Mouse (Mus musculus): ENCODE measurements at regions not wholly inside any gene's neighbourhood (a gene's known extent, or its start where the extent isn't known, plus 50 kb on each side); places are given as distances from the start of the nearest gene placed in this dataset.

DNA sequence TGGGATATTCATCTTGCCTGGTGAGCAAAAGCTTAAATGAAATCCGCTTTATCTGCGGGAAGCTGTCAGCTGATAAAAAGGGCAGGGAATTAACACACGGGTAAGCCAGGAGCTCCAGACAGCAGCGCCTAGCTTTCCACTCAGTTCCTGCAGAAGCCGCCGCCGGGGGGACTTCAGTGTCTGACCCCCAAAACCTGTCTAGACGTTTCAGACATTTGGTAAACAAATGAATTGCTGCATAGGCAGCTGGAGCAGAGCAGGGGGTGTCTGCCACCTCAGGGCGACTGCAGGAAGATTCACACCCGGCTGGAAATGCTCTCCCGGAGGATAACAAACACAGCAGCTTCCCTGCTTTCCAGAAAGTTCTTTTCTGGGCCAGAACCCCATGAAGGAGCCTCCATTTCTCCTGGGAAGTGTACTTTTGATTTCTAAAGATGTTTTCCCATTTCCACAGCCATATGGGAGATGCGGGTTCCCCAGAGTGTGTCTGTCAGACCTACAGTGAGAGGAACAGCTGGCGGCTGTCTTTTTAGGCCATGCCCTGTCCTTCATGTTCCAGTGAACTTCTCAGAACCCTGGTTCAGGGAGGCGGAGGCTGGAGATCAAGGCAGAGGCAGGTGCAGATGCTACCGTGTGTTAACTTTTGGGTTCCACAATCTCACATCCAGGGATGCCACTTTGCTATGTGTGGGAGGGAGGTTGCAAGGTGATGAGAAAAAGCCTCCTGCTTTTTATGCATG, 58.7 kb upstream of the Pmepa1 start:
- ATAC-seq (ENCODE audit: low FRiP score): no peak
- Histone ChIP-seq H3K4me3 (no peak overlapping the region), H3K9me3 (replicated peaks) (no peaks in the 10 kb centered on the region), H3K36me3 (no peaks in the 10 kb centered on the region), H3K4me1 (peaks cover 46% of the 10 kb centered on the region), H3K9ac (no peak overlapping the region), H3K27me3 (peaks cover 16% of the 10 kb centered on the region; the same call in 1 of the 2 replicates), H3K27ac (peak overlapping the region; percentile 72), H3K4me2 (replicated peaks) (no peak overlapping the region)
- 14% methylated on average over 15 of the region's 15 CpGs for WGBS

DNA sequence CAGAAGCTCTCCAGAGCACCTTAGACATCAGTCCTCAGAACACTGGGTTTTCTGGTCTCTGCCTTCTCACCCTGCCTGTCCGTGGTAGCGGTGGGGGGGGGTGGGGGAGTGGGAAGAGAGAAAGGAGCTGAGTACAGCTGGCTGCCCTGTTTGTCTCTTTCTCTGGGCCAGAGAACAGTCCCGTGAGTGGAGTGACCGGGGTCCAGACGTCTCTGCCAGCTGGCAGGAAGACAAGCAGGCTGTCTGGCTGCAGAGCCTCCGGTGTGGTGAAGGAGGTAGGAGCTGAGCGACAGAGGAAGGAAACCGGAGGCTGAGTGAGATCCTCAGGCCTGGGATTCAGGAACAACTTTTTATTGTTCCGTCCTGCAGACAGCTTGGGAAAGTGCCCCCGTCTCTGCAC, 59.5 kb upstream of the Pmepa1 start:
- no peak overlapping the region for H3K9ac ChIP-seq
- WGBS: 26% methylated on average over 10 of the region's 10 CpGs
- H3K4me3 ChIP-seq: no peak overlapping the region
- H3K9me3 ChIP-seq (replicated peaks): no peaks in the 10 kb centered on the region
- H3K27ac ChIP-seq: peak overlapping the region; percentile 72
- H3K27me3 ChIP-seq: peaks cover 16% of the 10 kb centered on the region; the same call in 1 of the 2 replicates
- no peaks in the 10 kb centered on the region for H3K36me3 ChIP-seq
- ATAC-seq (ENCODE audit: low FRiP score): no peak
- peaks cover 54% of the 10 kb centered on the region for H3K4me1 ChIP-seq
- H3K4me2 ChIP-seq (replicated peaks): peak overlapping the region; percentile 17; the same call in 1 of the 2 replicates

DNA sequence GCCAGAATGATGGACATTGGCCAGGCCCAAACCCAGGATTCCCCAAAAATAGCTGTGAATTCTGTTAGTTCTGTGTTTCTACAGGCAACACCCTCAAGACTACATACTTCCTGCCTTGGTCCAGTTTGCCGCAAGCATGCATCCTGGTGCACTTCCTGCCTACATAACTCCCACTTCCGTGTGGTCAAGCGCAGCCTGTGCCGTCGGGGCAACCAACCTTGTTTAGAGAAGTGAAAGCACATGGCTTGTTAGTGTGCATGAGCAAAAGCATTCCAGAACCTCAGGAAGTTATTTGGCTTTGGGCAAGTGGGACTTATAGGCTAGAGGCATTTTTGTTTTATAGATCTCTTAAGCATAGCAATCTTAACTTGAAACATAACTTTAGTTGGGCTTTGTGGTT, 61.3 kb upstream of the Pmepa1 start:
- 87% methylated on average over 5 of the region's 5 CpGs for WGBS
- peaks cover 16% of the 10 kb centered on the region for H3K27me3 ChIP-seq
- no peaks in the 10 kb centered on the region for H3K36me3 ChIP-seq
- H3K27ac ChIP-seq: no peak overlapping the region
- peaks cover 68% of the 10 kb centered on the region for H3K4me1 ChIP-seq
- H3K4me2 ChIP-seq (replicated peaks): no peak overlapping the region
- H3K9ac ChIP-seq: no peak overlapping the region
- no peak overlapping the region for H3K4me3 ChIP-seq
- no peak for ATAC-seq (ENCODE audit: low FRiP score)
- H3K9me3 ChIP-seq (replicated peaks): no peaks in the 10 kb centered on the region

DNA sequence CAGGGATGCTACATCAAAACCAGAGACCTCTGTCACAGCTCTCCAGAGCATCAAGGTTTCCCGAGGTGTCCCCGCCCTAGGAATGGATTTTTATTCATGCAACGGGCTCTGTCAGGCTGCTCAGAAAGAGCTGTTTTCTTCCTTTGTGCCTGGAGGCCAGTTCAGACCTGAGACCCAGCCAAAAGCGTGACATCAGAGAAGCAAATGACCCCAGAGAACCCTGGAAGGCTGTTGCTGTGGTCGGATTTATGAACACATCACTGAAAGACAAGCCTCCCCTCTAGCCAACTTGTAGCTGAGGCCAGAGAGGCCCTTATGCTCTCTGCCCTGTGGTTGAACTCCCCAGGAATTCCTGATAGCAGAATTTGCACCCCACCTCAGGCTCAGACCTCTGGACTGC, 62.3 kb upstream of the Pmepa1 start:
- no peak for ATAC-seq (ENCODE audit: low FRiP score)
- WGBS: 45% methylated on average over 5 of the region's 5 CpGs
- Histone ChIP-seq H3K36me3 (no peaks in the 10 kb centered on the region), H3K9ac (no peak overlapping the region), H3K27me3 (peaks cover 16% of the 10 kb centered on the region), H3K9me3 (replicated peaks) (no peaks in the 10 kb centered on the region), H3K4me2 (replicated peaks) (no peak overlapping the region), H3K27ac (no peak overlapping the region), H3K4me1 (peaks cover 78% of the 10 kb centered on the region), H3K4me3 (no peak overlapping the region)

DNA sequence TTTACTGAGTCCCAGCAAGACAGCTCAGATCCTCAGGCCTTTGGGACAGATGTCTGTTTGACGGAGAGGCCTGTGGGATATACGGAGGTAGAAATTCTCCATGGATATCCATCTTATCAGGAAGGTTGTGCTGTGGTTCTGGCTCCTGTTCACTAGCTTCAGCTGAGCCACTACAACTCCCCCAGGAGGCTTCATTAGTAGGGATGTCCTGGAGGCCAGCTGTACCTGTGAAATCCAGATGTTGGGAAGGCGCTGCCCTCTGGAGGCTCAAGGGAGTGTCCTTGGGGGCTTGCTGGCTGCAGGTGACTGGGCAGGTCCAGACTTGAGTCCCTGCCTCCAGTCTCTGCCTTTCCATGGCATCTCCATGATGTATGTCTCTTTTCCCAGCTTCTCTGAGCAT, 62.9 kb upstream of the Pmepa1 start:
- WGBS: 59% methylated on average over 3 of the region's 3 CpGs
- no peak overlapping the region for H3K4me3 ChIP-seq
- no peak overlapping the region for H3K4me2 ChIP-seq (replicated peaks)
- no peak for ATAC-seq (ENCODE audit: low FRiP score)
- no peak overlapping the region for H3K9ac ChIP-seq
- no peak overlapping the region; the same call in 1 of the 2 replicates for H3K27ac ChIP-seq
- peaks cover 76% of the 10 kb centered on the region for H3K4me1 ChIP-seq
- H3K9me3 ChIP-seq (replicated peaks): peaks cover under 1% of the 10 kb centered on the region; the same call in 1 of the 2 replicates
- no peaks in the 10 kb centered on the region for H3K36me3 ChIP-seq
- H3K27me3 ChIP-seq: peaks cover 16% of the 10 kb centered on the region

DNA sequence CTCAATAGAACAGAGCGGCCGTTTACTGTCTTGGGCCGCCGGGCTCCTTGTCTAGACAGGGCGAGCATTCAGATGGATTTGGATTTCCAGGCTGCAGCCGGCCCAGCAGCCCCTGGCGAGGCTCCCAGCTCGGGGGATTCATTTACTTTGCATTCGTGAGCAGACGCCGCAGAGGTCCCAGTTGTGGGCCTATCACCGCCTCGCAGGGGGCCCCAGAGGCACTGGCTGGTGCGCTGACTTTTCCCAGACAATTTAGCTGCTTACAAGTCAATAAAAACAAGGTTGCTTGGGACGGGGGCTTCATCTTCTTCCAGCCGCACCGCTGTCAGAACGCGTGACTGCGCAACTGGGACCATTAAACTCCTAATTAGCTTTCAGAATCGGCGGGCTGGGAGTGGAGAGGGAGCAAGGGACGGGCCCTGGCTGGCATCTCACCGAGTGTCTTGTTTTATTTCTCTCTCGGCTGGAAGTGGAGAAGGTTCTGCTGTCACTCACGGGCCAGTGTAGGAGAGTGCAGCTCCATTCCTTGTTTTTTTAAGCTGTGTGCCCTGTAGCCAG, 63.8 kb upstream of the Pmepa1 start:
- peaks cover 16% of the 10 kb centered on the region for H3K27me3 ChIP-seq
- H3K36me3 ChIP-seq: no peaks in the 10 kb centered on the region
- peak overlapping the region; percentile 72 for H3K27ac ChIP-seq
- 2% methylated on average over 26 of the region's 26 CpGs for WGBS
- peak overlapping the region; percentile 48 for H3K4me2 ChIP-seq (replicated peaks)
- peaks cover 3% of the 10 kb centered on the region; the same call in 1 of the 2 replicates for H3K9me3 ChIP-seq (replicated peaks)
- H3K4me1 ChIP-seq: peaks cover 67% of the 10 kb centered on the region
- peak overlapping the region; percentile 24; the same call in 1 of the 2 replicates for H3K9ac ChIP-seq
- ATAC-seq (ENCODE audit: low FRiP score): peak; percentile 81
- H3K4me3 ChIP-seq: peak overlapping the region; percentile 17

DNA sequence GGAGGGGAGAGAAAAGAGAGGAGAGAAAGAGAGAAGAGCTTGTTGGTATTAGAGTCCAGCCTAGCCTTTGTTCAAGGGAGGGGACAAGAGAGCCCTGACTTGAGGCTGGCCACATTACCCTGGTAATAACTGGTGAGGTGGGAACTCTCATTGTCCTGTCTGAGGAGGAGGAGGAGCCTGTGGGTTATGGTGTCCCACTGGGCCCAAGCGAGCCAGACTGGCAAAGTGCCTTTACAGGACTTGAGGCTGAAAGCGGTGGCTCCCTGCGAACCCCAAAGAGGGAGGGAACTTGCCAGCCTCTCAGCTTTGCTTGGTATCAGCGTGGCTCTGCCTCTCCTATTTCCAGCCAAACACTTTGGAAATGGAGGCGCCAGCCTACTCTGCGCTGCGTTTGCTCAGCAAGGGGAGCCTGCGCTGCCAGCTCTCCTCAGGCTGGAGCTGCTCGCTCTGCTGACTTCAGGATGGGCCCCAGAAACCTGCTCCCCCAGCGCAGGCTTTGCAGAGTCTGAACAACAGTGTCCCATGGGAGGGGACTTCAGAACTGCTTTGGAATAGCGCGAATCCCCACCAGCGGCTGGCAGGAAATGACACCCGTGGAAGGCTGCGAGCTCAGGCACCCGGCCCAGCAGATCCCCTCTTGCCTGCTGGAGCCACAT, 66.4 kb upstream of the Pmepa1 start:
- Histone ChIP-seq H3K4me1 (peaks cover 51% of the 10 kb centered on the region), H3K36me3 (no peaks in the 10 kb centered on the region), H3K27ac (no peak overlapping the region), H3K9me3 (replicated peaks) (peaks cover 3% of the 10 kb centered on the region; the same call in 1 of the 2 replicates), H3K27me3 (peaks cover 3% of the 10 kb centered on the region), H3K4me3 (no peak overlapping the region), H3K4me2 (replicated peaks) (no peak overlapping the region), H3K9ac (no peak overlapping the region)
- WGBS: 47% methylated on average over 16 of the region's 16 CpGs
- no peak for ATAC-seq (ENCODE audit: low FRiP score)

DNA sequence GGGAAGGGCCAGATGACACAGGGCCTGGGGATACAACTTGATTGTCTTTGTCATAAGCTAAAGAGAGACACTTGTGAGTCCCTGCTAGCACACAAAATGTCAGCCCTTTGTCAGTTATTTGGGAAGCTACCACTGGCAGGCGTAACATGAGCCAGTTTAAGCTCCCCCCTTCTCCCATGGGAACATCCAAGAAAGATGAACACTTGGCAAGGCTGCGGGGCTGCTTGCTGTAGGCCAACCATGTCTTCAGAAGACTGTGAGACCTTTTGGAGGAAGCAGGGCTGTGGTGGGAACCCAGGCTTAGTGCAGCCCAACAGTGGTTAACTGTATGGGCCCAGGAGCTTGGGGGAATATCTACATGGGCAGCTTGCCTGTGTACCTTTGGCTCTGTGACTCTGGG, 67.3 kb upstream of the Pmepa1 start:
- no peak overlapping the region for H3K27ac ChIP-seq
- no peak overlapping the region for H3K4me3 ChIP-seq
- no peak for ATAC-seq (ENCODE audit: low FRiP score)
- 84% methylated on average over 2 of the region's 2 CpGs for WGBS
- H3K4me1 ChIP-seq: peaks cover 47% of the 10 kb centered on the region
- H3K27me3 ChIP-seq: peaks cover 3% of the 10 kb centered on the region
- no peak overlapping the region for H3K4me2 ChIP-seq (replicated peaks)
- H3K9ac ChIP-seq: no peak overlapping the region
- H3K36me3 ChIP-seq: no peaks in the 10 kb centered on the region
- H3K9me3 ChIP-seq (replicated peaks): peaks cover 3% of the 10 kb centered on the region; the same call in 1 of the 2 replicates

DNA sequence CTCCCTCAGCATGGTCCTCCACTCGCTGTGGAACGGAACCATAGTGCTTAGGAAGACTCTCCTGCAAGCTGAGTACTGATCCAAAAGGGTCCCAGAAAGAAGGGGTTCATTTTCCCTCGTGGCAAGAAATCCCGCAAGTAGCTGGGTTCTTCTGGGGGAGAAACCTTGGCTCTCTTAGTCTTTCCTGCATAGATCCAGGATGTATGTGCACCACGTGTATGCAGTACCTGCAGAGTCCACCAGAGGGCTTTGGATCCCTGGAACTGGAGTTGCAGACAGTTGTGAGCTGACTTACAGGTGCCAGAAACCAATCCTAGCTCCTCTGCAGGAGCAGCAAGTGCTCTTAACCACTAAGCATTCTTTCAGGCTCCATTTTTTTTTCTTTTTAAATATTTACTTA, 67.9 kb upstream of the Pmepa1 start:
- Histone ChIP-seq H3K4me2 (replicated peaks) (no peak overlapping the region), H3K4me1 (peaks cover 42% of the 10 kb centered on the region), H3K9ac (no peak overlapping the region), H3K36me3 (no peaks in the 10 kb centered on the region), H3K27ac (no peak overlapping the region), H3K27me3 (peaks cover 2% of the 10 kb centered on the region), H3K4me3 (no peak overlapping the region), H3K9me3 (replicated peaks) (peaks cover 3% of the 10 kb centered on the region; the same call in 1 of the 2 replicates)
- ATAC-seq (ENCODE audit: low FRiP score): no peak
- 93% methylated on average over 5 of the region's 5 CpGs for WGBS

DNA sequence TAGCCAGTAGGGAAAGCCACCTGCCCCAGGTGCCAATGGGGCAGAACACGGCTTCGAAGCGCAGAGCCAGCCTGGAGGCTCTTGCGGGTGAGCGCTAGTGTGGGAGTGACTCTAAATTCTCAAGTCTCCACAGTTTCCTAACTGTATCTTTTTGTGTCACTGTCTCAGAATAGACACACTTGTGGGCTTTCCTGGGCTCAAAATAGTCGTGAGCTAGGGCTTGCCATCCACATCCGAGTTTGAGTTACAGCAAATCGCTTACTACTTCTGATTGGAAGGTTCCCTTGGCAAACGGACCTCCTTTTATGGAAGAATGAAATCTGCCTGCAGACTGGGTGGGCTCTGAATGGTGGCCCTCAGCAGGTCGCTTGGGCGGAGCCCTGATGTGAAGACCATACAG, 71.0 kb upstream of the Pmepa1 start:
- no peaks in the 10 kb centered on the region for H3K36me3 ChIP-seq
- no peaks in the 10 kb centered on the region for H3K27me3 ChIP-seq
- H3K4me3 ChIP-seq: no peak overlapping the region
- H3K9ac ChIP-seq: no peak overlapping the region
- no peak overlapping the region for H3K4me2 ChIP-seq (replicated peaks)
- ATAC-seq (ENCODE audit: low FRiP score): no peak
- 81% methylated on average over 11 of the region's 11 CpGs for WGBS
- no peak overlapping the region for H3K27ac ChIP-seq
- peaks cover 23% of the 10 kb centered on the region for H3K4me1 ChIP-seq
- H3K9me3 ChIP-seq (replicated peaks): peaks cover 3% of the 10 kb centered on the region; the same call in 1 of the 2 replicates

DNA sequence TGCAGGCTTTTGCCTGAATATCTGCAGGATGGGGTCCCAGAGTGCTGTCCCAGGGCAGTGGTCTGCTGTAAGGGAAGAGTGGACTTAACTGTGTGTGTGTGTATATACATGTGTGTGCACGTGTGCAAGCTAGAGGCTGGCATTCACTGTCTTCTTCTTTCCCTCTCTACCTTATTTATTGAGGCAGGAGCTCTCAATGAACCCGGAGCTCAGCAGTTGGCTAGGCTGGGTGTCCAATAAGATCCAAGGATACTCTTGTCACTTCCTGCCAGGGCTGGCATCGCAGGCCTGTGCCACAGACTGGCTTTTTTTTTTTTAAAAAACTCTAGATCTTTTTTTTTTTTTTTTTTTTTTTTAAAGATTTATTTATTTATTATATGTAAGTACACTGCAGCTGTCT, 72.4 kb upstream of the Pmepa1 start:
- Histone ChIP-seq H3K27ac (no peak overlapping the region), H3K4me1 (peaks cover 15% of the 10 kb centered on the region), H3K27me3 (no peaks in the 10 kb centered on the region), H3K9me3 (replicated peaks) (peaks cover 3% of the 10 kb centered on the region; the same call in 1 of the 2 replicates), H3K4me3 (no peak overlapping the region), H3K4me2 (replicated peaks) (no peak overlapping the region), H3K36me3 (no peaks in the 10 kb centered on the region), H3K9ac (no peak overlapping the region)
- WGBS: 83% methylated on average over 3 of the region's 3 CpGs
- no peak for ATAC-seq (ENCODE audit: low FRiP score)

DNA sequence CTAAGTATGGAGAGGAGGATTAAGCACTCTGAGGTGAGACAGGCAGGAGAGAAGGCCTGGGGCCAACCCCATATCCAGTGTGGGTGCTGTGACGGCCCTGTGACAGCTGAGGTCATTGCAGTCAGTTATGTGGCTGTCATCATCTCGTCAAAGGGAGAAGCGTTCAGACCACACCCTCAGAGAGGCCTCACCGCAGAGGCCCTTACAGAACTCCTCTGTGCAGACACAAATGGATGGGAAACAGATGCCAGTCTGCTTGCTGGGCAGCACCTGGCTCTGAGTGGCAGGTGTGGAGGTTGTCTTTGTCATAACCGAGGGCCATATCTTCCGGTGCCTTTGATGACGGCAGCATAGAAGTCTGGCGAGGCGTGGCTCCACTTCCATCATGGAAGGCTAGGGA, 73.2 kb upstream of the Pmepa1 start:
- Histone ChIP-seq H3K9me3 (replicated peaks) (no peaks in the 10 kb centered on the region), H3K4me3 (no peak overlapping the region), H3K9ac (no peak overlapping the region), H3K36me3 (no peaks in the 10 kb centered on the region), H3K27me3 (no peaks in the 10 kb centered on the region), H3K4me1 (peaks cover 14% of the 10 kb centered on the region), H3K4me2 (replicated peaks) (no peak overlapping the region), H3K27ac (no peak overlapping the region)
- ATAC-seq (ENCODE audit: low FRiP score): no peak
- WGBS: 68% methylated on average over 9 of the region's 9 CpGs
